Mouse (Mus musculus) small intestine, adult 2 months (tissue): ENCODE measurements around the gene Serinc3.

Experiments
- CTCF ChIP-seq: fragments of 200-500 bp; IDR thresholded peaks from 2 replicates; pipeline ENCODE4 v1.5.1; 2012; ENCODE audit warnings: low read depth, mild to moderate bottlenecking, control low read depth, inconsistent platforms, low read length, moderate library complexity, mixed read lengths; ENCODE audit not compliant: insufficient replicate concordance, insufficient read length; ENCODE audit errors: extremely low read depth
- POLR2A ChIP-seq: fragments of 200-500 bp; IDR thresholded peaks from 2 replicates; pipeline ENCODE4 v1.6.1; 2012; ENCODE audit warnings: low read depth, mild to moderate bottlenecking, control low read depth, inconsistent platforms, low read length, moderate library complexity

DNA sequence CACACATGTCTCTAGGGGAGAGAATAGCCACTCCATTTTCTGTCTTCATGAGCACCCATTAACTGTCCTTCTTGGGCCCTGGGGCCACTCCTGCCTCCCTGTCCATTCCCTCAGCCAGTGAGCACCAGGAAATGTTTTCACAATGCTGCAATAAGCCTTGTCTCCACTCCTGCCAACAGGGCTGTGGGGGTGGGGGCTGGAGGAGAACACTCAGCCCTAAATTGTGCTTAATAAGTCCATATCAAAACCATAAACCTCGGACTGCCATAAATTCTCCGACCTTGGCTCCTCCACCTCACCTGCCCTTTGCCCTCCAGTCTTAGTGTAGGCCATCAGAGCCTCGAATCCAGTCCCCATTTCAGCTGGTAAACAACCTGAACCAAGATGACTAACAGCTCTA, 70.6 kb downstream of the Serinc3 start:
- TF ChIP-seq CTCF (no peak), POLR2A (peak; percentile 41; the same call in 1 of the 2 replicates)
